Mouse (Mus musculus) CH12.LX (cell line): ENCODE data around the gene 4931440F15Rik. TPM values are rescaled to one million over a fixed set of nuclear protein-coding genes. Genes with fewer than 3 reads are reported as not detected.

ENCODE experiments used
- DNase-seq: peaks from one replicate; pipeline ENCODE4 v3.0.0-alpha.2; 2013; ENCODE audit errors: extremely low read depth
- H3K27ac ChIP-seq: 2 replicates; pipeline ENCODE4 v1.5.1; 2012; ENCODE audit warnings: low read depth, mild to moderate bottlenecking, control low read depth, moderate library complexity; ENCODE audit not compliant: insufficient read depth
- H3K27me3 ChIP-seq: replicated peaks from 2 replicates; pipeline ENCODE3; 2012; ENCODE audit warnings: inconsistent platforms
- H3K36me3 ChIP-seq, 2 experiments: replicated peaks in 1 of 2; 2 replicates each; pipeline versions ENCODE3 to v1.6.1; 2012; ENCODE audit warnings: inconsistent platforms in 1 of 2, low read length in 1 of 2, mild to moderate bottlenecking in 1 of 2, mixed read lengths in 1 of 2, moderate library complexity in 1 of 2; ENCODE audit not compliant: control insufficient read depth in 1 of 2, insufficient read depth in 1 of 2
- H3K4me1 ChIP-seq, 2 experiments: 2 replicates each; pipeline ENCODE4 v1.6.1; 2012; ENCODE audit warnings: inconsistent platforms in 1 of 2, moderate library complexity in 1 of 2; ENCODE audit not compliant: insufficient read depth in 2 of 2, control insufficient read depth in 1 of 2
- H3K4me2 ChIP-seq: 2 replicates; pipeline ENCODE4 v1.6.1; 2012; ENCODE audit warnings: low read depth, mild to moderate bottlenecking, control low read depth; ENCODE audit not compliant: poor library complexity, insufficient read depth, severe bottlenecking
- H3K4me3 ChIP-seq, 3 experiments: fragments of 150-350 bp in 1 of 3; sonication (generic) in 1 of 3; replicated peaks in 1 of 3; 2 replicates each; pipeline versions ENCODE3 to v1.5.1; 2011 to 2012; ENCODE audit warnings: low read depth in 2 of 3, low read length in 2 of 3, mild to moderate bottlenecking in 2 of 3, moderate library complexity in 2 of 3, control low read depth in 1 of 3, improper control_type of control experiment in 1 of 3, inconsistent platforms in 1 of 3, mixed read lengths in 1 of 3; ENCODE audit not compliant: poor library complexity in 1 of 3
- H3K79me2 ChIP-seq: replicated peaks from 2 replicates; pipeline ENCODE4 v1.6.1; 2012; ENCODE audit warnings: mild to moderate bottlenecking, moderate library complexity; ENCODE audit not compliant: control insufficient read depth, poor library complexity, insufficient read depth, severe bottlenecking; ENCODE audit errors: extremely low read depth
- H3K9ac ChIP-seq: 2 replicates; pipeline ENCODE4 v1.6.1; 2012; ENCODE audit warnings: low read depth, mild to moderate bottlenecking, control low read depth, moderate library complexity; ENCODE audit not compliant: insufficient read depth
- H3K9me3 ChIP-seq: replicated peaks from 2 replicates; pipeline ENCODE3; 2012; ENCODE audit warnings: low read length, inconsistent platforms, mixed read lengths
- CTCF ChIP-seq, 2 experiments: IDR thresholded peaks in 1 of 2; conservative IDR thresholded peaks in 1 of 2; 2 replicates each; pipeline ENCODE4 v1.5.1; 2011 to 2012; ENCODE audit warnings: low read depth in 2 of 2, low read length in 2 of 2, improper control_type of control experiment in 1 of 2, inconsistent platforms in 1 of 2, mild to moderate bottlenecking in 1 of 2, moderate library complexity in 1 of 2
- ELF1 ChIP-seq: IDR thresholded peaks from 2 replicates; pipeline ENCODE4 v1.6.1; 2014; ENCODE audit warnings: low read depth, mild to moderate bottlenecking, inconsistent platforms, low read length, improper control_type of control experiment
- EP300 ChIP-seq: IDR thresholded peaks from 2 replicates; pipeline ENCODE4 v1.6.1; 2011; ENCODE audit warnings: low read length, improper control_type of control experiment
- ETS1 ChIP-seq: conservative IDR thresholded peaks from 2 replicates; pipeline ENCODE4 v1.6.1; 2012; ENCODE audit warnings: low read depth, mild to moderate bottlenecking, inconsistent platforms, low read length, improper control_type of control experiment, moderate library complexity
- GABPA ChIP-seq: IDR thresholded peaks from 2 replicates; pipeline ENCODE4 v1.6.1; 2012; ENCODE audit warnings: low read depth, low read length, improper control_type of control experiment, inconsistent platforms; ENCODE audit not compliant: insufficient replicate concordance
- HCFC1 ChIP-seq: IDR thresholded peaks from 2 replicates; pipeline ENCODE4 v1.6.1; 2012; ENCODE audit warnings: low read depth, mild to moderate bottlenecking, inconsistent platforms, low read length, improper control_type of control experiment
- IRF4 ChIP-seq: IDR thresholded peaks from 2 replicates; pipeline ENCODE4 v1.6.1; 2014; ENCODE audit warnings: low read depth, mild to moderate bottlenecking, inconsistent platforms, low read length, improper control_type of control experiment
- JUN ChIP-seq: IDR thresholded peaks from 2 replicates; pipeline ENCODE4 v1.6.1; 2011; ENCODE audit warnings: low read depth, mild to moderate bottlenecking, low read length, improper control_type of control experiment, moderate library complexity; ENCODE audit not compliant: insufficient read depth
- MAX ChIP-seq: IDR thresholded peaks from 2 replicates; pipeline ENCODE4 v1.6.1; 2011; ENCODE audit warnings: low read length, improper control_type of control experiment
- MEF2A ChIP-seq: IDR thresholded peaks from 2 replicates; pipeline ENCODE4 v1.6.1; 2014; ENCODE audit warnings: low read depth, mild to moderate bottlenecking, inconsistent platforms, low read length, improper control_type of control experiment, borderline replicate concordance
- MXI1 ChIP-seq: IDR thresholded peaks from 2 replicates; pipeline ENCODE4 v1.6.1; 2011; ENCODE audit warnings: mild to moderate bottlenecking, low read depth, low read length, improper control_type of control experiment
- POLR2AphosphoS2 ChIP-seq: IDR thresholded peaks from 2 replicates; pipeline ENCODE4 v1.6.1; 2011; ENCODE audit warnings: low read depth, low read length, improper control_type of control experiment
- RAD21 ChIP-seq: IDR thresholded peaks from 2 replicates; pipeline ENCODE4 v1.6.1; 2011; ENCODE audit warnings: low read depth, mild to moderate bottlenecking, low read length, improper control_type of control experiment, moderate library complexity
- RCOR1 ChIP-seq: conservative IDR thresholded peaks from 2 replicates; pipeline ENCODE4 v1.6.1; 2012; ENCODE audit warnings: low read depth, mild to moderate bottlenecking, inconsistent platforms, low read length, improper control_type of control experiment
- SMC3 ChIP-seq: IDR thresholded peaks from 2 replicates; pipeline ENCODE4 v1.6.1; 2011; ENCODE audit warnings: low read depth, low read length, improper control_type of control experiment
- TBP ChIP-seq: conservative IDR thresholded peaks from 2 replicates; pipeline ENCODE4 v1.6.1; 2011; ENCODE audit warnings: low read depth, low read length, improper control_type of control experiment
- TCF12 ChIP-seq: IDR thresholded peaks from 2 replicates; pipeline ENCODE4 v1.6.1; 2014; ENCODE audit warnings: low read depth, mild to moderate bottlenecking, inconsistent platforms, low read length, improper control_type of control experiment
- USF2 ChIP-seq: conservative IDR thresholded peaks from 2 replicates; pipeline ENCODE4 v1.6.1; 2011; ENCODE audit warnings: low read depth, low read length, improper control_type of control experiment
- ZC3H11A ChIP-seq: IDR thresholded peaks from 2 replicates; pipeline ENCODE4 v1.6.1; 2012; ENCODE audit warnings: low read depth, mild to moderate bottlenecking, inconsistent platforms, low read length, improper control_type of control experiment
- dilution Hi-C: fragments of 300-500 bp; cut with MboI; formaldehyde crosslinking; loops from 2 replicates; pipeline ENCODE4 v1.14.3; 2020; ENCODE audit warnings: low sequenced_read_pairs; ENCODE audit not compliant: extremely low pct_unique_long_range_greater_than_20kb, extremely low pct_ligation_motif_present
- in situ Hi-C: fragments of 300-500 bp; cut with MboI; formaldehyde crosslinking; loops from 3 replicates; pipeline ENCODE4 v1.14.3; 2019; ENCODE audit warnings: low sequenced_read_pairs, low pct_ligation_motif_present, low pct_unique_long_range_greater_than_20kb, mixed read lengths
- polyA plus RNA-seq: library from polyadenylated mRNA; unstranded; fragments of >175 nt; gene quantifications from 2 replicates; pipeline ENCODE4 v1.2.1, GENCODE M21; 2012; ENCODE audit warnings: low read depth; ENCODE audit not compliant: insufficient read length
- total RNA-seq, 2 experiments: library from RNA; depleted of rRNA; stranded (reverse); fragments of 300-350 nt in 1 of 2; fragments of >200 nt in 1 of 2; gene quantifications; 2 replicates each; pipeline ENCODE4 v1.2.3; 2012 to 2014

The 4931440F15Rik gene
- total and polyA plus RNA-seq, 3 experiments = not detected

- Histone ChIP-seq H3K36me3 (peaks cover 0 to 2% of the 10 kb centered on the region in 2 experiments), H3K27ac (no peak overlapping the region), H3K27me3 (no peaks in the 10 kb centered on the region), H3K4me1 (peaks cover 11 to 44% of the 10 kb centered on the region in 2 experiments), H3K9me3 (no peaks in the 10 kb centered on the region), H3K9ac (no peak overlapping the region), H3K79me2 (no peaks in the 10 kb centered on the region), H3K4me2 (no peak overlapping the region), H3K4me3 (no peak overlapping the region)
- dilution Hi-C loops (no loop called here), in situ Hi-C loops (no loop called here)
- TF ChIP-seq TBP = no peak
- TF ChIP-seq GABPA = no peak
- no peak for DNase-seq
Observed at GRCm38 (mm10) chr11:29813267-29813666, 12.2 kb downstream of the 4931440F15Rik start.

- H3K27ac ChIP-seq = no peak overlapping the region
- no peak overlapping the region for H3K9ac ChIP-seq
- dilution Hi-C loops = no loop called here
Observed at GRCm38 (mm10) chr11:29812475-29812874, 13.0 kb downstream of the 4931440F15Rik start.

GRCm38 (mm10) chr11:29810324-29810723 lies 15.1 kb downstream of the 4931440F15Rik start:
- no peaks in the 10 kb centered on the region for H3K79me2 ChIP-seq
- DNase-seq = peak; percentile 88

More at GRCm38 (mm10) chr11:29812475-29812874, 13.0 kb downstream of the 4931440F15Rik start:
- Histone ChIP-seq H3K79me2 (no peaks in the 10 kb centered on the region), H3K36me3 (no peaks in the 10 kb centered on the region), H3K4me2 (no peak overlapping the region), H3K27me3 (no peaks in the 10 kb centered on the region), H3K4me1 (peaks cover 13 to 49% of the 10 kb centered on the region in 2 experiments), H3K4me3 (no peak overlapping the region), H3K9me3 (no peaks in the 10 kb centered on the region)
- in situ Hi-C loops = no loop called here
- no peak for DNase-seq
- TF ChIP-seq TCF12 = 0 out of 2 replicates have a peak, but pooled peaks have one; percentile 11
- peak; percentile 40; the same call in 1 of the 2 replicates for TF ChIP-seq IRF4
- peak in 1 of 2 experiments; percentile 71; a peak in 2 of 4 replicates for TF ChIP-seq CTCF (conservative IDR thresholded peaks at IDR 0.05 in 1 of 2, IDR thresholded peaks at IDR 0.05 in 1 of 2; ENCODE audit: low read depth in 2 of 2, low read length in 2 of 2)
- no peak for TF ChIP-seq ETS1
- peak; percentile 86 for TF ChIP-seq SMC3
- TF ChIP-seq RCOR1 = no peak
- TF ChIP-seq RAD21 = peak; percentile 70
- TF ChIP-seq JUN = no peak
- TF ChIP-seq MEF2A = no peak
- peak; percentile 45 for TF ChIP-seq ZC3H11A
- no peak for TF ChIP-seq HCFC1
- 0 out of 2 replicates have a peak, but pooled peaks have one; percentile 12 for TF ChIP-seq MAX

More at GRCm38 (mm10) chr11:29810324-29810723, 15.1 kb downstream of the 4931440F15Rik start:
- peaks cover 17 to 58% of the 10 kb centered on the region in 2 experiments for H3K4me1 ChIP-seq
- H3K9ac ChIP-seq = no peak overlapping the region
- in situ Hi-C loops = no loop called here
- H3K36me3 ChIP-seq = no peaks in the 10 kb centered on the region
- no peak overlapping the region for H3K4me2 ChIP-seq
- H3K27me3 ChIP-seq = no peaks in the 10 kb centered on the region
- dilution Hi-C loops = no loop called here
- H3K9me3 ChIP-seq = no peaks in the 10 kb centered on the region
- no peak overlapping the region for H3K27ac ChIP-seq
- H3K4me3 ChIP-seq = no peak overlapping the region
- TF ChIP-seq ETS1 (no peak), EP300 (no peak), ELF1 (peak; percentile 43), JUN (no peak), MXI1 (peak; percentile 53; the same call in 1 of the 2 replicates), POLR2AphosphoS2 (no peak), USF2 (no peak)
